Mouse (Mus musculus) forebrain, embryonic 16.5 days (tissue): ENCODE data around the gene Gfpt1. TPM values are rescaled to one million over a fixed set of nuclear protein-coding genes. Genes with fewer than 3 reads are reported as not detected.
A peak's percentile ranks its signal among the peaks of the same experiment; 100 is the strongest.

Experiments used
- ATAC-seq: fragments of 200-750 bp; cut with Nextera tagmentation; 2 replicates; pipeline ENCODE4 v1.8.0; 2017; ENCODE audit warnings: mild to moderate bottlenecking, moderate library complexity
- H3K27ac ChIP-seq: fragments of 300-500 bp; sonication (generic); 2 replicates; pipeline ENCODE4 v1.5.1; 2014; ENCODE audit warnings: low read length, control low read depth
- H3K27me3 ChIP-seq: fragments of 300-500 bp; sonication (generic); replicated peaks from 2 replicates; pipeline ENCODE4 v1.6.1; 2014; ENCODE audit warnings: low read length; ENCODE audit not compliant: control insufficient read depth, insufficient read depth
- H3K36me3 ChIP-seq: fragments of 300-500 bp; sonication (generic); 2 replicates; pipeline ENCODE4 v1.6.1; 2014; ENCODE audit not compliant: control insufficient read depth, insufficient read depth
- H3K4me1 ChIP-seq: fragments of 300-500 bp; sonication (generic); replicated peaks from 2 replicates; pipeline ENCODE4 v1.6.1; 2014; ENCODE audit warnings: low read length; ENCODE audit not compliant: control insufficient read depth, insufficient read depth
- H3K4me2 ChIP-seq: fragments of 300-500 bp; sonication (generic); 2 replicates; pipeline ENCODE4 v1.6.1; 2014; ENCODE audit warnings: mild to moderate bottlenecking, low read length, control low read depth
- H3K4me3 ChIP-seq: fragments of 300-500 bp; sonication (generic); replicated peaks from 2 replicates; pipeline ENCODE4 v1.5.1; 2014; ENCODE audit warnings: mild to moderate bottlenecking, low read length, control low read depth
- H3K9ac ChIP-seq: fragments of 300-500 bp; sonication (generic); replicated peaks from 2 replicates; pipeline ENCODE4 v1.6.1; 2014; ENCODE audit warnings: low read depth, low read length, control low read depth
- H3K9me3 ChIP-seq: fragments of 300-500 bp; sonication (generic); 2 replicates; pipeline ENCODE4 v1.6.1; 2016; ENCODE audit warnings: low read length; ENCODE audit not compliant: control insufficient read depth
- WGBS: fragments of 180-500 bp; shearing (Covaris S2); extraction: QIAGEN DNeasy Blood & Tissue Kit; methylation state at CpG from one replicate; pipeline ENCODE4 v1.1.7; 2014; 5-methylcytosine and 5-hydroxymethylcytosine counted together
- polyA plus RNA-seq: library from polyadenylated mRNA; unstranded; fragments of >200 nt; fragmentation: Nextera tagmentation; extraction: Ambion mirVana; gene quantifications from 2 replicates; pipeline ENCODE4 v1.2.1, GENCODE M21; 2015

Gfpt1 gene
- polyA plus RNA-seq: 22.6 and 25.1 TPM in 2 replicates

GRCm38 (mm10) chr6:87042337-87043130 is at the start of gene Gfpt1:
Gene Gfpt1, plus strand, starts transcription at chr6:87042846.
- Histone ChIP-seq H3K9me3 (no peaks in the 10 kb centered on the region), H3K4me3 (peak within 1 kb of the TSS; percentile 80), H3K4me1 (peaks cover 10% of the 10 kb centered on the region), H3K9ac (peak within 1 kb of the TSS; percentile 90), H3K4me2 (peak within 1 kb of the TSS; percentile 57), H3K36me3 (no peaks in the 10 kb centered on the region), H3K27ac (peak within 1 kb of the TSS; percentile 93), H3K27me3 (no peaks in the 10 kb centered on the region)
- peak; percentile 98 for ATAC-seq
- WGBS: under 1% methylated on average over 66 of the region's 68 CpGs

GRCm38 (mm10) chr6:86994254-86994653 is 48.4 kb upstream of the Gfpt1 start:
- Histone ChIP-seq H3K9me3 (no peaks in the 10 kb centered on the region), H3K4me2 (no peak overlapping the region), H3K4me1 (no peaks in the 10 kb centered on the region), H3K4me3 (no peak overlapping the region), H3K36me3 (peaks cover 5% of the 10 kb centered on the region), H3K27ac (no peak overlapping the region), H3K27me3 (no peaks in the 10 kb centered on the region), H3K9ac (no peak overlapping the region)
- WGBS: 89% methylated on average over 4 of the region's 4 CpGs
- no peak for ATAC-seq

DNA sequence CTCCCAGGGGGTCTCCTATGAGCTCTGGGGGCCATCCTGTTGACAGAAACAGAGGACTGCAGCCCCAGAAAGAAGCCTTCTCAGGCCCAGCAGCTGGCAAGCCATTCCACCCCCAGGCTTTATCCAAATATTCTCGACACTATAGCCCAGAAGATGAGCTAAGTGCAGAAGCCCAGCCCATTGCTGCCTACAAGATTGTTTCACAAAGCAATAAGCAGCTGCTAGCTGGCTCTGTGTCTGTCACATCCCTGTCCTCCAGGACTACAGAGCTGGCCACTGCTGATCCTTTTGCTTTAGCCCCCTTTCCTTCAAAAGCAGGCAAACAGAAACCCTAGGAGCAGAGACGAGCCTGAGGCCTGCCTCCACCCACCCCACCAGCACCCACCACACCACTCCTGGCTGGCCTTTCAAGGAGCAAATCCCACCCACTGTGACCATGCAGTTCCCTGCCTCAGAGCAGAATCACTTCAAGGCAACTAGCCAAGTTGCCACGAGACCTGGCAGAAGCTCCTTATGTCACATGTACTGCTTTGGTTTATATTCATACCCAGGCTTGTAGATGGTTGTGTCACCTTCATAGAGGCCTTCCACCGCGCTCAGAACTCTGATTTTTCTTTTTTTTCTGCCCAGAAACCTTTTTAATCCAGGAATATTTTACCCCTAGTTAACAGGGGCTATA is 45.9 kb upstream of the Gfpt1 start:
- Histone ChIP-seq H3K27me3 (no peaks in the 10 kb centered on the region), H3K9me3 (no peaks in the 10 kb centered on the region), H3K4me3 (no peak overlapping the region), H3K27ac (no peak overlapping the region), H3K4me2 (no peak overlapping the region), H3K4me1 (no peaks in the 10 kb centered on the region), H3K9ac (no peak overlapping the region), H3K36me3 (peaks cover 5% of the 10 kb centered on the region)
- 68% methylated on average over 5 of the region's 5 CpGs for WGBS
- ATAC-seq: no peak

GRCm38 (mm10) chr6:86997360-86997759 is 45.3 kb upstream of the Gfpt1 start:
- no peak overlapping the region for H3K4me2 ChIP-seq
- no peaks in the 10 kb centered on the region for H3K9me3 ChIP-seq
- ATAC-seq: no peak
- no peak overlapping the region for H3K9ac ChIP-seq
- H3K27me3 ChIP-seq: no peaks in the 10 kb centered on the region
- no peak overlapping the region for H3K4me3 ChIP-seq
- H3K27ac ChIP-seq: no peak overlapping the region
- H3K4me1 ChIP-seq: no peaks in the 10 kb centered on the region
- H3K36me3 ChIP-seq: peaks cover 5% of the 10 kb centered on the region
- whole genome bisulfite sequencing: 91% methylated on average over 6 of the region's 6 CpGs

DNA sequence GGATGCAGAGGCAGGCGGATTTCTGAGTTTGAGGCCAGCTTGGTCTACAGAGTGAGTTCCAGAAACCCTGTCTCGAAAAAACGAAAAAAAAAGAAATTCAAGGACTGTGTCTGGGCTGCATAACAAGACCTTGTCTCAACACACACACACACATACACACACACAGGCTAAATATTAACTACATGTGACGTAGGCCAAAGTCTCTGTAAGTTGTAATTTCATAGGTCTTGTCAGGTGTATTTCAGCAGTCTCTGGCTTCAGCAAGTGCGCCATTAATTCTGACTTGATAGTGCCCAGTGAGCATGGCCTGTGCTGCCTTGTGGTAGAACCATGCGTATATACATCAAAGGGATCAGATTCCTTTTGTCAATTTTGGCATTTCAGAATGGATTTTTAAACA is 40.7 kb upstream of the Gfpt1 start:
- H3K9me3 ChIP-seq: no peaks in the 10 kb centered on the region
- H3K27ac ChIP-seq: no peak overlapping the region
- H3K4me3 ChIP-seq: no peak overlapping the region
- peaks cover 5% of the 10 kb centered on the region for H3K36me3 ChIP-seq
- no peak overlapping the region for H3K4me2 ChIP-seq
- no peaks in the 10 kb centered on the region for H3K27me3 ChIP-seq
- no peak overlapping the region for H3K9ac ChIP-seq
- WGBS: 98% methylated on average over 6 of the region's 6 CpGs
- ATAC-seq: no peak
- no peaks in the 10 kb centered on the region for H3K4me1 ChIP-seq

- no peaks in the 10 kb centered on the region for H3K4me1 ChIP-seq
- 43% methylated on average over 8 of the region's 8 CpGs for WGBS
- H3K27ac ChIP-seq: no peak overlapping the region
- peak; percentile 49; the same call in 1 of the 2 replicates for ATAC-seq
- H3K36me3 ChIP-seq: peaks cover 2% of the 10 kb centered on the region
- no peaks in the 10 kb centered on the region for H3K9me3 ChIP-seq
- no peak overlapping the region for H3K4me2 ChIP-seq
- H3K27me3 ChIP-seq: no peaks in the 10 kb centered on the region
- no peak overlapping the region for H3K4me3 ChIP-seq
- no peak overlapping the region for H3K9ac ChIP-seq
Observed at GRCm38 (mm10) chr6:87002521-87003055, 40.1 kb upstream of the Gfpt1 start.

DNA sequence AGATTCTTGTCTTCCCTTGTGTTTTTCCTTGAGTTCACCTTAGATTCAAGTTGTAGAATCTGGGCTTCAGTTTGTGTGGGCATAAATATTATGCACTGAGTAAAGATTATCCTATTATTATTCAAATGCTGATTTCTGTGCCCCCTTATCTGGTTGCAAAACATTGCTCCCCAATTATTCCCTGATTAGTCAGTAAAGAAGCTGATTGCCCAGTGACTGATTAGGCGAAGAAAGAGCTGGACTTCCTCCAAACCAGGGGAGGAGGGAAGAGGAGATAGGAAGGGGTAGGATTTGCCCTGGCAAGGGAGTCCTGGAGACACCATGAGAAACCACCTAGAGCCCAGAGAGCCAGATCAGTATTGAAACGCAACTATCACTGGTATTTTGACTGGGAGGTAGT is 38.5 kb upstream of the Gfpt1 start:
- no peaks in the 10 kb centered on the region for H3K36me3 ChIP-seq
- H3K27me3 ChIP-seq: no peaks in the 10 kb centered on the region
- no peak overlapping the region for H3K27ac ChIP-seq
- no peak overlapping the region for H3K4me2 ChIP-seq
- ATAC-seq: no peak
- H3K4me1 ChIP-seq: no peaks in the 10 kb centered on the region
- WGBS: 47% methylated on average over 2 of the region's 2 CpGs
- H3K9me3 ChIP-seq: no peaks in the 10 kb centered on the region
- H3K4me3 ChIP-seq: no peak overlapping the region
- no peak overlapping the region for H3K9ac ChIP-seq

- H3K9ac ChIP-seq: no peak overlapping the region
- H3K27ac ChIP-seq: no peak overlapping the region
- no peak overlapping the region for H3K4me3 ChIP-seq
- H3K9me3 ChIP-seq: no peaks in the 10 kb centered on the region
- no peaks in the 10 kb centered on the region for H3K36me3 ChIP-seq
- H3K27me3 ChIP-seq: no peaks in the 10 kb centered on the region
- ATAC-seq: no peak
- no peak overlapping the region for H3K4me2 ChIP-seq
- peaks cover 7% of the 10 kb centered on the region for H3K4me1 ChIP-seq
Observed at GRCm38 (mm10) chr6:87005577-87005976, 37.1 kb upstream of the Gfpt1 start.

- 79% methylated on average over 6 of the region's 6 CpGs for WGBS
Observed at GRCm38 (mm10) chr6:87008887-87009286, 33.8 kb upstream of the Gfpt1 start, which contains the start of gene Nfu1. Gene Nfu1, plus strand, starts transcription at chr6:87009236.

More at GRCm38 (mm10) chr6:87008887-87009286, 33.8 kb upstream of the Gfpt1 start, which contains the start of gene Nfu1:
- Histone ChIP-seq H3K36me3 (no peaks in the 10 kb centered on the region), H3K9ac (peak within 1 kb of the TSS; percentile 94), H3K27ac (peak within 1 kb of the TSS; percentile 70), H3K4me2 (peak within 1 kb of the TSS; percentile 62), H3K4me3 (peak within 1 kb of the TSS; percentile 78), H3K9me3 (no peaks in the 10 kb centered on the region), H3K27me3 (no peaks in the 10 kb centered on the region), H3K4me1 (peaks cover 9% of the 10 kb centered on the region)
- no peak for ATAC-seq
